Mouse (Mus musculus) ES-E14 (cell line): Measurements from ENCODE around the gene Naa15.

ENCODE experiments used
- HCFC1 ChIP-seq: IDR thresholded peaks from 2 replicates; pipeline ENCODE4 v1.6.1; 2012; ENCODE audit warnings: low read length, inconsistent platforms, borderline replicate concordance; ENCODE audit not compliant: insufficient read depth
- ZC3H11A ChIP-seq: IDR thresholded peaks from 2 replicates; pipeline ENCODE4 v1.6.1; 2012; ENCODE audit warnings: low read depth, mild to moderate bottlenecking, inconsistent platforms, low read length, borderline replicate concordance

- TF ChIP-seq ZC3H11A, result peak; percentile 50; the same call in 1 of the 2 replicates
- no peak for TF ChIP-seq HCFC1
Observed at GRCm38 (mm10) chr3:51375307-51376265, 39.4 kb upstream of the Naa15 start.
